Mouse (Mus musculus) CH12.LX (cell line): ENCODE results near the gene Chst15.

Source experiments
- CTCF ChIP-seq, 2 experiments: IDR thresholded peaks in 1 of 2; conservative IDR thresholded peaks in 1 of 2; 2 replicates each; pipeline ENCODE4 v1.5.1; 2011 to 2012; ENCODE audit warnings: low read depth in 2 of 2, low read length in 2 of 2, improper control_type of control experiment in 1 of 2, inconsistent platforms in 1 of 2, mild to moderate bottlenecking in 1 of 2, moderate library complexity in 1 of 2
- E2F4 ChIP-seq: IDR thresholded peaks from 2 replicates; pipeline ENCODE4 v1.6.1; 2011; ENCODE audit warnings: low read depth, low read length, improper control_type of control experiment; ENCODE audit not compliant: insufficient replicate concordance
- HCFC1 ChIP-seq: IDR thresholded peaks from 2 replicates; pipeline ENCODE4 v1.6.1; 2012; ENCODE audit warnings: low read depth, mild to moderate bottlenecking, inconsistent platforms, low read length, improper control_type of control experiment
- POLR2A ChIP-seq: IDR thresholded peaks from 2 replicates; pipeline ENCODE4 v1.6.1; 2011; ENCODE audit warnings: low read depth, mild to moderate bottlenecking, improper control_type of control experiment, low read length
- POLR2AphosphoS2 ChIP-seq: IDR thresholded peaks from 2 replicates; pipeline ENCODE4 v1.6.1; 2011; ENCODE audit warnings: low read depth, low read length, improper control_type of control experiment
- SMC3 ChIP-seq: IDR thresholded peaks from 2 replicates; pipeline ENCODE4 v1.6.1; 2011; ENCODE audit warnings: low read depth, low read length, improper control_type of control experiment

DNA sequence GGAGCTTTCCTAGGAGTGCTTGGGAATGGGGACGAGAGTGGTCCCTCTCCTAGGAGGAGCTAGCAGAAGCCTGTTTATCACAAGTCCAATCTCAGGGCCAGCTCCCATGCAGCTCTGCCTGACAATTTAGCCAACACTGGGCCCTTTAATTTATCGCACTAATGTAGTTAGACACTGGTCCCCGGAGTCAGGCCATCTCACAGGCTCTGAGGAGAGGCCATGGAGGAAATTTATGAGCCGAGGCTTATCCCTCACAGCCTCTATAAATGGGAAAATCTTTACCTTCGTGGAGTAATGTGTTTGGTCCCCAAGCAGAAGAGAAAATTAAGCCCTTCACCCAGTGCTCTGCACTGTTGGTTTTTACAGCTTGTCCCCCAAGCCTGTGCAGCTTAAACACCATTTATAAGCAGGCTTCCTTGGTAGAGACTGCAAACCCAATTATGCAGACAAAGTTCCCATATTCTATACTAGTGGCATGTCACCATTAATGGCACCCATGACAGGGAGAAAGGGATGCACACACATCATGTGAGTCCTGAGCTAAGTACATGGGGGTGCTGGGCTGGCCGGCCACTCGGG is 18.5 kb downstream of the Chst15 start:
- TF ChIP-seq CTCF (conservative IDR thresholded peaks at IDR 0.05 in 1 of 2, IDR thresholded peaks at IDR 0.05 in 1 of 2; ENCODE audit: low read depth in 2 of 2, low read length in 2 of 2) (no peak), SMC3 (no peak), HCFC1 (no peak), POLR2AphosphoS2 (no peak), E2F4 (no peak), POLR2A (no peak)
